Mouse (Mus musculus): ENCODE data around the gene Dalrd3.
"Not testable (repeated sequence)": the region's sequence is repeated elsewhere in the genome, so short reads cannot be mapped to it uniquely, and the experiment has no call there.

Dalrd3 gene

DNA sequence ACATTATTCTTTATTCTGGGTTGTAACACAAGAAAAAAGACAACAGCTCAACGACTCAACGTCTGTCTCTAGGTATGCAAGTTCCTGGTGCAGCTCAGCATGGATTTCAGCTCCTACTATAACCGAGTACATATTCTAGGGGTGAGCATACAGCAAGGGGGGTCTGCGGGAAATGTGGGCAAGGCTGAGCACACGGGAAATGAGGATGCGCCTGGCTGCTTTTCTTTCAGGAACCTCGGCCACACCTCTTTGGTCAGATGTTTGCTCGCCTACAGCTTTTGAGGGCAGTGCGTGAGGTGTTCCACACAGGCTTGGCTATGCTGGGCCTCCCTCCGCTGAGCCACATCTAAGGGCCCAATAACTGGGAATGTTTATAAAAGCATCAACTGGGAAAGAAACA, 2.6 kb downstream of the Dalrd3 start:
- no peak for DNase-seq (ENCODE audit: low spot score in 2 of 2)

DNA sequence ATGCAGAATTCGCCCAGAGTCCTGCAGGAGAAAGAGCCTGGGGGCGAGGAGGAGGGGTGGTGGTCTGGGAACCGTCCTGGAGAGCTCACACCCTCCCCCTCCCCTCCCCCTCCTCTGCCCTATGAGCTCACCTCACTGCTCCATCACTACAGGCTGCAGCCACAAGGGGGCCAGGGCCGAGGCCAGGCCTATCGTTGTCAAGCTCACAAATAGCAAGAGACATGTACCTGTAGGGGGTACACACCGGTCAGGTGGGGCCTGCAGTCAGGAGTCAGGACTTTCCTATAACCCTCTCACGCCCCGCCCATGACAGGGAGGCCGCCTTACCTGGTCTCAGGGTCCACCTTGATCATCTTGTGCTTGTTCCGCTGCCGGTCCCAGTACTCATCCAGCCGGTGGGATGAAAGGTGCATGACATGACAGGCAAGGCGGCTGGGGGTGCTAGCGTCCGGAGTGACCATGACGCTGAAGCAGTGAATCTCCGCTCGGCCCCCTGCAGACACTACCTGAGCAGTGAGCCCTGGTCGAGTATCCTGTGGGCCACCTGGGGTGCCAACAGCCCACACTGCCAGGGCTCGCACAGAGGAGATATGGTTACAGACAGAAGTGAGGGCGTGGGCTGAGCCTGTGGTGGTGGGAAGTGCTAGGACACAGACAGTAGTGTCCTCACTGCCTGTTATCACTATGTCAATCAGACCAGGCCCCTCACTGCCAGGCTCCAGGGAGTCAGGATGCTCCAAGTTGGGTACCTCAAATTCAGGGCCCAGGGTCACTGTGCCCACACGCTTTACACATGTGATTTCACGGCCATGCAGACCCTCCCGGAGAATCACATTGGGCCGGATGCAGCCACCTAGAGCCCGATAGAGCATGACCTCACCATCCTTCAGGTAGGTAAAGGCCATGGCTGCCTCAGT, 4.3 kb downstream of the Dalrd3 start:
- no peak for DNase-seq (ENCODE audit: low spot score in 2 of 2)

DNA sequence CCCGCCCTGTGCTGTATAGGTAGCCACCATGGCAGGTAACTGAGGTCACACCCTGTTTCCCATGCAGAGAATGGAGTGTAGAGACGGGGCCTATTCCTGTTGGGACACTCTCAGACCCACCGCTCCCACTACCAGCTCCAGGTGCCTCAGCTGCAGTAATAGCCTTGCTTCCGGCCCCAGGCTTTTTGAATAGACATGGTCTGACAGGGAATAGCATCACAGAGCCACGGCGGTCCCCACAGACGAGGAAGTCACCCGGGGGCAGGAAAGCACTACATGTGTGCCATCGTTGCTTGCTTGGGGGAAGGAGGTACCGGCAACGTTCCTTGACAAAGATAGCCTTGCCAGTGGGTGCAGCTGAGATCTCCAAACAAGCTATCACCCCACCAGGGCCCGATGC, 5.2 kb downstream of the Dalrd3 start:
- DNase-seq (ENCODE audit: low spot score in 2 of 2), result no peak

DNA sequence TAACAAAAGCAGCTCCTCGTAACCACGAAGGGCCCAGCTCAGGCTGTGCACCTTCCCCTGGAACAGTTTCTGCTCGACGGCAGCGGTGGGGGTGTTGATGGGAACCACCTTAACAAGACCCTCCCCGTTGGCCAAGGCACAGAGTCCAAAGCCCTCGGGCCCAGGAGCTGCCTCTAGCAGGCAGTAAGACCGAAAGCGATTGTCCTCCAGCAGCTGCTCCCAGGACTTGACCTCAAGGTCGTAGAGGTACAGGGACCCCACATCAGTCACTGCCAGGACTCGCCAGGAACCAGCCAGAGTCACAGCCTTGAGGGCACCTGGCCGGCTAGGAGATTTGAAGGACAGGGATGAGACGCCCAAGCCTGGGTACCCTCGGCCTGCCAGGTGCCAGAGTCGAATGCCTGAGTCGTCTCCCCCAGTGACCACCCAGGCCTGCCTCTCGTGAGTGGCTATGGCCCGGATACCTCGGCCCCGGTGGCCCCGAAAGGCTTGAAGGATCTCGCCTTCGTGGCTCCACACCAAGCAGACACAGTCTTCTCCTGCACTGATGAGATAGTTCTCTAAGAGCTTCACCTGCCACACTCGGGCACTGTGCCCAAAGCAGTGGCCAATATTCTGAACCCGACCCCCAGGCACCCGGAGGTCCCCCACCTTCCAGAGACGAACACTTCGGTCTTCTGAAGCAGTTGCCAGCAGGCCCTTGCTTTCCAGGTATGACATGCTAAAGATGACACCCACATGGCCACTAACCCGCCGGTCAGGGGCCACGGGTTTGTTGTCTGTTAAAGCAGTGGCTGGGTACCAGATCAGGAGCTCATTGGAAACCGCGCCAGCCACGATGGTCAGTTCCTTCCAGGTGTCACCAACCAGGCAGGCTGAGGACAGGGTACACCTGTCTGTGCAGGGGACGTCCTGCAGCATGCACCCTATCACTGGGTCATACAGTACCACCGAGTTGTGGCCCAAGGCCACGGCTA, 5.9 kb downstream of the Dalrd3 start:
- DNase-seq (ENCODE audit: low spot score in 2 of 2), result no peak

DNA sequence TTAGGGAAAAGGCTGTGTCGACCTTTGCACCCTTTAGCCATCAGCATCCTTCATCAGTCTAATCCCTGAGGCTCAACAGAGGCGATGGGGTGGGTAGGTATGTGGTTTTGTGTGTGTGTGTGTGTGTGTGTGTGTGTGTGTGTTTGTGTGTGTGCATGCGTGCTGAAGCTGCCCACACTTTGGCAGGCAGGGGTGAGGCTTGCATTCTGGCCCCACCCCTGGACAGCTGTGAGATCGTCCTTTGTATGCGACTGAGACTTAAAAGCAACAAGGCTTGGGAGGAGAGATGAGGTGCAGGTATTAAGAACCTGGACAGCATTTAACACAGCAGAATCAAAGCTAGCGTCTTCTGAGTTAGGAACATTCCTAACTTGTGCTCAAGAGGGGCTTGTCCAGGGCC, 7.3 kb downstream of the Dalrd3 start:
- DNase-seq (ENCODE audit: low spot score in 2 of 2), result no peak

DNA sequence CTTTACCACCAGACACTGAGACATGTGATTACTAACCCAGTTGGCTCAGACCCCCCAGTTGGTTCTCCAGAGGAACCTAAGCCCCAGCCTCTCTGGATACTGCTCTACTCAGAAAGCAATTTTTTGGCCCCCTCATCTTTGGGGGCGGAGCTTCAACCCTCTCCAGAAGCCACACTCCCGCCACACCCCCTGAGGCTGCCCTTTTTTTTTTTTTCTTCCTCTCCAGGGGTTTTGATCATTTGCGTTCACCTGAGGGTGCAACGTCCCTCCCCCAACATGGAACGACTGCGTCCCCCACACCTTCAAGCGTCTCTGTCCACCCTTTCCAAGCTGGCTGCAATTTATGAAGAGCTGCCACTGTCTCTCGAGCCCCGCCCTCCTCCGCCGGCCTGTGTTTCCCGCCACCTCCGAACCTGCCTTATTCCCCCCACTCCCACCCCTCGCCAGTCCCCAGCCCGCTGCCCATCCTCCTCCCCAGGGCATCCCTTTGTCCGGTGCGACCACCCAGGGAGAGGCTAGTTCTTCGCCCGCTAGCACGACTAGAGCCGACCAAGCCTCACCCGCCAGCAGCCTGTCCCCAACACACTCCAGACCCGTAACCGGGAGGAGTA, 8.4 kb downstream of the Dalrd3 start:
- no peak for DNase-seq (ENCODE audit: low spot score in 2 of 2)

DNA sequence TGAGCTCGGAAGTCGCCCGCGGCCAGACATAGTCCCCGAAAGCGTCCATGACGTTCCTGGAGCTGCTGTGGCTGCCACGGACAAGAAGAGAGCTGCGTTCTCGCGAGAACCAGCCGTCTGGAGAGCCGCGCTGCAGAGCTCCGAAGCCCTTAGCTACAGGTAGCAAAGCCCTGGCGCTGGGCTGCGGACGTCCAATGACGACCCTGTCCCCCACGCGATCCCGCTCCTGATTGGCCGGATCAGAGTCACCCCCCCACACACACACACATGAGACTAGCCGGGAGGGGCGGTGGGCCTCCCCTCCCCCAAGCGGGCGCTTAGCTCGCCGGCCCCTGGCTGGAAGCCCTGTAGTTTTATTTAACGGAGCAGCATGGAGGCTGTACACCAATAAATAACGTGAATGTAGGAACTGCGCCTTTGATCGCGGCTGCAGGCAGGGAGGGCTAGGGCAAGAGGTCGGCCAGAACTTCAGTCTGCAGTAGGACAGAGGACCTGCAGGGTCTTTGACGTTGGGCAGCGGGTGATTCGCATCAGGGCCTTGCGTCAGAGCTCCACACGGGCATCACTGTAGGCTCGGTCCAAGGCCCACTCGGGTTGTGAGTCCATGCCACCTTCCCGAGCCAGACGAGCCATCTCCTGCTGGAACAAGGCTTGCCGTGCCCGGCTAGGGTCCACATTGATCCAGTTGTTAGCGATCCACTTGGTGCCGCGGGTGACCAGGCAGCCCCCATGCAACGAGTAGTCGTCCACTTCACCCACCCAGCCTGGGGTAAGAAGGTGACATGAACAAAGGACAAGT, 9.1 kb downstream of the Dalrd3 start, which contains the start of gene Wdr6:
Gene Wdr6 (minus strand): TSS at position 195 of the 799 bp plus-strand sequence.
- peak; percentile 80 to 84 for DNase-seq (ENCODE audit: low spot score in 2 of 2)

DNA sequence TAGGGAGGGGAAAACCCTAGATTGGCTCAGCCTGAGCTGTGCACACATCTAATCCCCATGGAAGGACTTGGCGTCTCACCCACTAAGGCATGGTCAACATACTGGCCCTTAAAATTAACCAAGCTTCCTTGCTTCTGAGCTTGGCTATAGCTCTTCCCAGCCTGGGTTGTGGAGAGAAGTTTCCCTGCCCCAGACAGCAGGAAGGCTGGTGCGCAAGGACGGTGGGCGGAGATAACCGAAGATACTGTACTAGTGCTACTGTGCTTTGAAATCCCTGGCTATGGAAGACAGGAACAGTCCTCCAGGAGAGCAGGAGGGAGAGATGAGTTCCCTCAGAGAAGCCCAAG, 9.6 kb downstream of the Dalrd3 start:
- no peak for DNase-seq (ENCODE audit: low spot score in 2 of 2)

DNA sequence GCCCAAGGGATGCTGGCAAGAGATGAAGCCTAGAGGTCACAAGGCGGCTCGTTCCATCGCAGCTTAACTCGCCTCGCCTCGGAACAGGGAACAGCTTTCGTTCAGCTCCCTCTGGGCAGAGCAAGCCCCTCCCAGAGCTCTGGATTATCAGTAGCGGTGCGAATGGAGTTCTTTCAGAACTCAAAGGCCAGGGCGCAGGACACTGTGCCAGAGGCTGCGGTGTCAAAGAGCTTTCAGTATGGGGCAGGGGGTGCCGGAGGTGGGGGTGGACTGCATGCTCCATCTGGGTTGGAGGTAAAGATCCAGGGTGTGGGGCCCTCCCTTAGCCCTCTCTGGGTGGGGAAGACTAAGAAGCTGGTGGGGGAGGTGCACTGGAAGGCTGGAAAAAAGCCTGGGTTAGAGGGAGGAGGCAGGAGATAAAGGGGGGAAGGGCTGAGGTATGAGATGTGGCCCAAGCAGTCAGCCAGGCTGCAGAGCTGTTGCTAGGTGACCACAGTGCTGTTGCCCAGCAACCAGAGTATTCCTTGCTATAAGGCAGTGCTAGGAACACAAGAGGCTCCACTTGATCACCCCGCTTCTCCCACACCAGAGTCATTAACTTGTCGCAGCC, 18.0 kb downstream of the Dalrd3 start:
- peak in 1 of 2 experiments; percentile 65 for DNase-seq (ENCODE audit: low spot score in 2 of 2)

DNA sequence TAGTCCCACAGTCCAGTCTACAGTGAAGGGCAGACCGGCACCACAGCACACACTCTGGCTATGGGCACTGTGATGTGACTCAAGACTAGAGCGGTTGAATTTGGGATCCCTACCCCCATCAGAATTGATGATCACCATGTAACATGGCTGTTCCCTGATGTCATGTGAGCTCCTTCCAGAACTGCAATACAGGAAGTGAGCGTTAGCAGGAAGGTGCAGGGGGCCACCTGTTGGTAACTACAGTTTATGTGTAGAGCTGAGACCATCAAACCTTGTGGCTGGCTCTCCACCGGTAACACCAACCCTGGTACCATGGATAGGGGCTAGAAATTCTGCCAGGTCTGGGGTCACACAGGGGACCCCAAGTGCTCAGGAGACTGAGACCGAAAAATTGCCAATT, 19.5 kb downstream of the Dalrd3 start:
- no peak for DNase-seq (ENCODE audit: low spot score in 2 of 2)

DNA sequence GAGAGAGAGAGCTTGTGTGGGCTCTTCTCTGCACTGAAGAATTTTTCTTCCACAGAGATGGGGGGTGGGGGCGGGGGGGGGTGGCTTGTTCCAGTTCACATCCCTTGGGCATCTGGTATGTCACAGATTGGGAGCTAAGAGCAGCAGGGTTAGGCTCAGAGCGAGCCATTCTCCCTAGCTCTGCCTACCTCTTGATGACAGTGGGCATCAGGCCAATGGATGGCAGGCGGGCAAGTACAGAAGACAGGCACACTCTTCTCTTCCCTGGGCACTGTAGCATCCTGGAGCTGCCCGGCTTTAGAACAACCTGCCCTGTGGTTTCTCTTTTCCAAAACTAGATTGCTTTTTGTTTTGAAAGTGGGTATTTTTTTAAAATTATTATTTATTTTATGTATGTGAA, 21.8 kb downstream of the Dalrd3 start:
- no peak for DNase-seq (ENCODE audit: low spot score in 2 of 2)

DNA sequence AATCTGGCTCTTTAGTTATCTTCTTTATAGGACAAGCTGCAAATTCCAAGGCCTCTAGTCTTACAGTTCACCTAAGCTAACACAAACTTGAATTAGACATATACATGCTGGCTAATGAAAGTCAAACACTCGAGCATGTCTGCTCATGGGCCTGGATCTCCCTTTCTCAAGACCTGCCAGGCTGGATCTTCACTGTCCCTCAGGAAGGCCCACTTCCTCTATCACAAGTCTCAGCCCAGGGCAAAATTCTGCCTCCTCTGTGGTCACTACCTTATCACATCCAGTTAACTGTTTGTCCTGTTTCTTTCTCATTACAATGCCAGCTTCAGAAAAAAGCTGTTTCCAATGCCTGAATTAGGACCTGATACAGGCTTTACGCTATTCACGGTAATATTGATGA, 24.7 kb downstream of the Dalrd3 start:
- no peak for DNase-seq (ENCODE audit: low spot score in 2 of 2)

DNA sequence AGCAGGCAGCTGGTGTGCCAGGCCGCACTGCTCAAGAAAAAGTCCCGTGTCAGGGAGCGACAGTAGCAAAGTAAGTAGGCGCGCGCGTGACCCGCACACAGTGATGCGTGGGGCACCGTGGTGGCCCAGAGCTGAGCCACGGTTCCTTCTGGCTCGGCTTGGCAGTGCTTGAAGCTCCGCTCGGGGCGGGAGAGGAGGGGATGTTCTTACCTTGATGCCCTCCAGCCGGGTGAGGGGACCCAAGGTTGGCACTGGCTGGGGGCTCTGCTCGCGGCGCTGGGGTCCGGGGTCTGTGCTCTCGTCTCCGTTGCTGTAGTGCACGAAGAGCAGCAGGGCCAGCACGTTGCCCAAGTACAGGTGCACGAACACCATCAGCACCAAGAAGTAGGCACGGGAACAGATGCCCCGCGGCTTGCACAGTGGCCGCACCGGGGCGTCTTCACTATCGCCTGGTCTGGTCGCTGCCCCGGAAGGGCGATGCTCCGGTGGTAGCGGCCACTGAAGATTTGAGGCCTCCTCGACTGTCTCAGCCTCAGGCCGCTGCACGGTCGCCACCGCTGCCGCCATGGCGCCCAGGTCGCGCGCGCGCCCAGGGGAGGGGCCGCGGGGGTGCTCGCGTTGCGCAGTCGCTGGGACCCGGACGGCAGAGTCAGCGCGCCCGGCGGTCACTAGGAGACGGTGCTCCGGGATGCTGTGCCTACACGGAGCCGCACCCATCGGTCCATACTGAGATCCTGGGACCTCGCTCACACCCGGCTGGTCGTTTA, 27.5 kb downstream of the Dalrd3 start, which contains the start of gene P4htm:
Gene P4htm (minus strand): TSS at position 670 of the 767 bp plus-strand sequence.
- peak in 1 of 2 experiments; percentile 53 for DNase-seq (ENCODE audit: low spot score in 2 of 2)

DNA sequence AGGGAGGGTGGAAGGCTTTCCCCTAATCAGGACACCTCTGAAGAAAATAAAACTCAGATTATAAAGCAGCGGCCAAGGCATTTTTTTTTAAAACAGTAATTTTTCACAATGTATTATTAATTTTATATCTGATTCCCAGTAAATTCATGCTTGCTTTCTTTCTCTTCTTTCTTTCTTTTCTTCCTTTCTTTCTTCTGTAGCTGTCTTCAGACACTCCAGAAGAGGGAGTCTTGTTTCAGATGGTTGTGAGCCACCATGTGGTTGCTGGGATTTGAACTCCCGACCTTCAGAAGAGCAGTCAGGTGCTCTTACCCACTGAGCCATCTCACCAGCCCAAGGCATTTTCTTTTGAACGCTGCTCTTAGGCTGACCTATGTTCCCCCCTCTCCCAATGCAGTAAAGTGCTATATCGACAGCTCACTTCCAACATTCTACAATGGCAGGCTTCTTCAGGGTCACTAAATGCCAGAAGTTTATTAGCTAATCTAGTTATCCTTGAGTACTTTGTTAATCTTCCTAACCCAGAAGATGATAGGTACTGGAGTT, 29.4 kb downstream of the Dalrd3 start:
- no peak for DNase-seq (ENCODE audit: low spot score in 2 of 2)

DNA sequence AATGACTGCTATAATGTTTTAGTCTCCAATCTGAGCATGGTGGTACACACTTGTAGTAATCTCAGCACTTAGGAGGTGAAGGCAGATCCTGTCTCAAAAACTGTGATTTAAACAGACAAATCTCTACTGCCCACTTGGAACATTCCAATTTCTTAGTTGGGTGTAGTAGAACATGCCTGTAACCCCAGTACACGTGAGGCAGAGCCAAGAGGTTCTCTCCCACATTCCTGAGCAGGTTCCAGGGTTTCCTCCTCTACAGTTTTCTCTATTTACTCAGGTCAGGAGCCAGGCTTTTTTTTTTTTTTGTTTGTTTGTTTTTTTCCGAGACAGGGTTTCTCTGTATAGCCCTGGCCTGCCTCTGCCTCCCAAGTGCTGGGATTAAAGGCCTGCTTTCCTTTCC, 30.3 kb downstream of the Dalrd3 start:
- DNase-seq (ENCODE audit: low spot score in 2 of 2), result no peak

DNA sequence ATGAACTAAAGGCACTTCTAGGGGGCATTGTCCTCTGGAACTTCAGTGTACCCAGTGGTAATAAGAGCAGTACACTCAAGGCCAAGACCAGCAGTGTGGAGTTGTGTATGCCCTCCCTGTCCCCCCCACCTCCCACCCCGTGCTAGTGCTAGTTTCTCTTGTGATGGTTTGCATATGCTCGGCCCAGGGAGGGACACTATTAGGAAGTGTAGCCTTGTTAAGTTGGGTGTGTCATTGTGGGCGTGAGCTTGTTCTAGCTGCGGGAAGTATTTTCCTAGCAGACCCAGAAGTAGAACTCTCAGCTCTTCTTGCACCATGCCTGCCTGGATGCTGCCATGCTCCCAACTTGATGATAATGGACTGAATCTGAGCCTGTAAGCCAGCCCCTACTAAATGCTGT, 32.3 kb downstream of the Dalrd3 start:
- DNase-seq (ENCODE audit: low spot score in 2 of 2), result no peak

DNA sequence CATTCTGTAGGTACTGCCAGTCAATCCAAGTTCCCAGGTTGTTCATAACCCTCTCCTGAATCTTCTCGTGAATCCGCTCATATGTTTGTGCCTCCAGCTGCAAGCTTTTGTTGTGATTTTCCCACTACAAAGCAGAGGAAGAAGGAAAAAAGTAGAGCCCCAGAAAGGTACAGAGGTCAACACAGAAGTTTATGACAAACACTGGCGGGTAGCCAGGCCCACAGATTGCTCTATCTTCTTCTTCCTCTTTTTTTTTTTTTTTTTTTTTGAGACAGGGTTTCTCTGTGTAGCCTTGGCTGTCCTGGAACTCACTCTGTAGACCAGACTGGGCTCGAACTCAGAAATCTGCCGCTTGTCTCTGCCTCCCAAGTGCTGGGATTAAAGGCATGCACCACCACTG, 38.2 kb downstream of the Dalrd3 start:
- not testable (repeated sequence) for DNase-seq (ENCODE audit: low spot score in 2 of 2)

DNA sequence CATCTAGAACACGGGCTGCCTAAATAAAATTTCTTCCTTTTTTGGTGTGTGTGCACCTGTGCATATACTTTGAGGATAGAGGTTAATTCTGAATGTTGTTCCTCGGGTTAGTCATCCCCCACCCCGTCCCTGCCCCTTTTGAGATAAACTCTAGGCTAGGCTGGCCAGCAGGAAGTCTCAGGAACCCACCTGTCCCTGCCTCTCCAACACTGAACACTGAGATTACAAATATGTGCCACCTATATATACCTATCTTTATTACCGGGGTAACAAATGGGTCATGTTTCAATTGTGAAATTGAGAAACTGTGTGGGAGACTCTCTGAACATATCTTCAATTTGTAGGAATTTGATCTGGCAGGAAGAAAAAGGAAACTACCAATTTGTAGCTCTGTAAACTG, 39.2 kb downstream of the Dalrd3 start:
- DNase-seq (ENCODE audit: low spot score in 2 of 2), result no peak

DNA sequence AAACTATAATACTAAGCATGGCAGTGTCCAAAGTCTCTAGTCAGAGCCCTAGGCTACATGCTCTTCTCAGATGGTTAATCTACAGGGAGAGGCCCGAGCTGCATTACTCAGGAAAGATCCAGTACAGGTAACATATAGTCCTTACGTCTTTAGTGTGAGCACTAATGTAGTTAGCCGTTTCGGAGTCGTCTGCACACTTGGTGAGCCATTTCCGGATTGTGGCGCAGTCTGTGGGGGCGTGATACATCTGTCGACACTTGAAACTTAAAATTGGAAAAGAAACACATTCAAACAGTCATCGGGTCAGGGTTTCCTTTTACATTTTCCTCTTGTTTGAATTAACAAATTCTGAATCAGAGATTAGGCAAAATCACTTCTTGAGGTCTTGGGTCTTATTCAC, 41.8 kb downstream of the Dalrd3 start:
- DNase-seq (ENCODE audit: low spot score in 2 of 2), result no peak

DNA sequence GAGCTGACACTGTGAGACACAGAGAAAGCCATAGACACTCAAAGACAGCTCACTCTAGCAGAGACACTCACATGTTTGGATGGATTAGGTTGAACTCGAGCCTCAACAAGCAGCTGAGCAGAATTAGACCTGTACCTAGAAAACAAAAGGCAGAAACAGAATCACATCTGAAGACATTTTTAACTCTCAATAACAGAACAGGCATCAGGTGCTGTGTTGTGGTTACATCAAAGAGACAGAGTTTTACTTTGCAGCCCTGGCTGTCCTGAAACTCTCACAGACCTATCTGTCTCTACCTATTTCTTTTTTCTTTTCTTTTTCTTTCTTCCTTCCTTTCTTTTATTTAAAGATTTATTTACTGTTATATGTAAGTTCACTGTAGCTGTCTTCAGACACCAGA, 47.6 kb downstream of the Dalrd3 start:
- no peak for DNase-seq (ENCODE audit: low spot score in 2 of 2)
